Mouse (Mus musculus): ENCODE measurements around the gene Ces1g.

The Ces1g gene

GRCm38 (mm10) chr8:93337207-93337606 is at the start of gene Ces1g:
Ces1g (minus strand) TSS chr8:93337308.
- ChIA-PET POLR2A (no interaction called here), CTCF (no interaction called here)

GRCm38 (mm10) chr8:93379625-93380024 is 42.5 kb upstream of the Ces1g start, which contains the start of gene Ces1h:
Ces1h (minus strand) TSS chr8:93379725.
- POLR2A ChIA-PET = no interaction called here
- CTCF ChIA-PET = no interaction called here

- CTCF ChIA-PET = no interaction called here
Observed at GRCm38 (mm10) chr8:93369481-93369880, 32.4 kb upstream of the Ces1g start.

GRCm38 (mm10) chr8:93360113-93360512 is 23.0 kb upstream of the Ces1g start:
- ChIA-PET POLR2A (no interaction called here), CTCF (no interaction called here)

More at GRCm38 (mm10) chr8:93369481-93369880, 32.4 kb upstream of the Ces1g start:
- POLR2A ChIA-PET = no interaction called here

- ChIA-PET CTCF (no interaction called here), POLR2A (no interaction called here)
Observed at GRCm38 (mm10) chr8:93339531-93339930, 2.4 kb upstream of the Ces1g start.

GRCm38 (mm10) chr8:93332703-93333102 is 4.4 kb downstream of the Ces1g start:
- CTCF ChIA-PET = no interaction called here
- POLR2A ChIA-PET = no interaction called here

- POLR2A ChIA-PET = no interaction called here
Observed at GRCm38 (mm10) chr8:93331151-93331550, 6.0 kb downstream of the Ces1g start.

GRCm38 (mm10) chr8:93325123-93325522 is 12.0 kb downstream of the Ces1g start:
- POLR2A ChIA-PET = no interaction called here
- CTCF ChIA-PET = no interaction called here

More at GRCm38 (mm10) chr8:93331151-93331550, 6.0 kb downstream of the Ces1g start:
- CTCF ChIA-PET = no interaction called here

- ChIA-PET CTCF (no interaction called here), POLR2A (no interaction called here)
Observed at GRCm38 (mm10) chr8:93317031-93317430, 20.1 kb downstream of the Ces1g start.

- ChIA-PET CTCF (no interaction called here), POLR2A (no interaction called here)
Observed at GRCm38 (mm10) chr8:93315557-93315956, 21.6 kb downstream of the Ces1g start.

- ChIA-PET POLR2A (no interaction called here), CTCF (no interaction called here)
Observed at GRCm38 (mm10) chr8:93283896-93284295, 53.2 kb downstream of the Ces1g start.

- CTCF ChIA-PET = no interaction called here
- POLR2A ChIA-PET = no interaction called here
Observed at GRCm38 (mm10) chr8:93282349-93282748, 54.8 kb downstream of the Ces1g start.

- CTCF ChIA-PET = no interaction called here
- POLR2A ChIA-PET = no interaction called here
Observed at GRCm38 (mm10) chr8:93279556-93279955, 57.6 kb downstream of the Ces1g start, which contains the start of gene Ces1f. Ces1f (minus strand) TSS chr8:93279747.

GRCm38 (mm10) chr8:93278176-93278805 is 58.8 kb downstream of the Ces1g start:
- CTCF ChIA-PET = no interaction called here
- POLR2A ChIA-PET = no interaction called here

- POLR2A ChIA-PET = no interaction called here
Observed at GRCm38 (mm10) chr8:93274609-93275008, 62.5 kb downstream of the Ces1g start.

GRCm38 (mm10) chr8:93273321-93273720 is 63.8 kb downstream of the Ces1g start:
- CTCF ChIA-PET = no interaction called here
- POLR2A ChIA-PET = interaction anchor here in 1 of 4 experiments (0.7 kb wide), 1 partner anchor 160 kb away, joined by 4 read pairs; no protein-coding TSS in a partner anchor

More at GRCm38 (mm10) chr8:93274609-93275008, 62.5 kb downstream of the Ces1g start:
- CTCF ChIA-PET = no interaction called here

GRCm38 (mm10) chr8:93272686-93273085 is 64.4 kb downstream of the Ces1g start:
- POLR2A ChIA-PET = no interaction called here
- CTCF ChIA-PET = no interaction called here

- POLR2A ChIA-PET = no interaction called here
- CTCF ChIA-PET = no interaction called here
Observed at GRCm38 (mm10) chr8:93261436-93261835, 75.7 kb downstream of the Ces1g start.

- ChIA-PET CTCF (no interaction called here), POLR2A (no interaction called here)
Observed at GRCm38 (mm10) chr8:93252400-93252925, 84.6 kb downstream of the Ces1g start.
